Mouse (Mus musculus): ENCODE data around the gene Fibin. TPM values are rescaled to one million over a fixed set of nuclear protein-coding genes. Genes with fewer than 3 reads are reported as not detected.

Gene Fibin
- polyA plus RNA-seq (2015; fragmentation: Nextera tagmentation; extraction: Ambion mirVana): 50.1 and 54.3 TPM in 2 replicates

DNA sequence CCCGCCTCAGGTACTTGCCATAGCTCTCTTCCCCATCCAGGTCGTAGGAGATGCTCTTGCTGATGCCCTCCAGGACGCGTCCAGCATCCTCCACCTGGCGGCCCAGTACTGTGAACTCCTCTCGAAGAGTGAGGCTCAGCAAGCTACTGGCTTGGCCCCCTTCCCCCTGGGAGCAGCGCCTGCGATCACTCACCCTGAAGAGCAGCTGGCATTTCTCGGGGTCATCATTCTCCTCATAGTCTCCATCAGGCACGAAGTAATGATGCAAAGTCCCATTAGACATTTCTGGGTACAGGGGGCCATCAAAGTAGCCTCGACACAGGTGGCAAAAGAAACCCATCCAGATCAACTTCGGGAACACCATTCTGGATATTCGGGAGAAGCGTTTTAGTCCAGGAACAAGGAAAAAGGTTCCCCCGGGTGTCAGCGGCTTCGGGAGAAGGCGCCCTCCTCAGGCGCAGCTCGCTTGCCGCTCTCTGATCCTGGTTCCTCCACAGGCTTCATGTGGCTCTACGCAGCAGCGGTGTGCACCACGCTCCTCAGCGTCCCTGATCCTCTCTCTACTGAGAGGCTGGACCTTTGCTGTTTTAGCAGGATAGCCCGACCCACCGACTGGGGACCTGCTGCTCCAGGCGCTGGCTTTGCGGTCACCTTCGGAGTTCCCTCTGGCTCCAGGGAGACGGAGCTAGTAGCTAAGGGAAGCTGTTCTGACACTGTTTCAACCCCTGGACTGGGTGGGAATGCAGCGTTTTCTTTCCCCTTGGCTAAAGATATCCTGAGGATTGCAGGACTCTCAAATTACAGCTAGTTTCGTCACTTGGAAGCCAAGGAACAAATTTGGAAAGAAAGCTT is at the start of gene Fibin:
Fibin (minus strand) TSS at position 752 of the 852 bp plus-strand sequence.

GRCm38 (mm10) chr2:110314509-110315155 is 48.4 kb downstream of the Fibin start, which contains the start of gene Bbox1:
TSS of gene Bbox1 (minus strand) at chr2:110314560.

Other genes starting within 250 kb of the Fibin start
- gene Bbox1, start 48.6 kb downstream of the Fibin start, polyA plus RNA-seq (2015; fragmentation: Nextera tagmentation; extraction: Ambion mirVana): 0.23 and 0.44 TPM in 2 replicates
- not detected in 2 replicates for gene Slc5a12, start 234.1 kb upstream of the Fibin start, polyA plus RNA-seq (2015; fragmentation: Nextera tagmentation; extraction: Ambion mirVana)